Mouse (Mus musculus) liver, embryonic 12.5 days (tissue): ENCODE measurements around the gene Cnot3. TPM values are rescaled to one million over a fixed set of nuclear protein-coding genes. Genes with fewer than 3 reads are reported as not detected.
A peak's percentile ranks its signal among the peaks of the same experiment; 100 is the strongest.

ENCODE experiments used
- ATAC-seq: fragments of 200-750 bp; cut with Nextera tagmentation; 2 replicates; pipeline ENCODE4 v1.8.0; 2017; ENCODE audit warnings: moderate number of reproducible peaks, mild to moderate bottlenecking, moderate library complexity
- H3K27ac ChIP-seq: fragments of 300-500 bp; sonication (generic); 2 replicates; pipeline ENCODE4 v1.5.1; 2016; ENCODE audit warnings: mild to moderate bottlenecking
- H3K27me3 ChIP-seq: fragments of 300-500 bp; sonication (generic); replicated peaks from 2 replicates; pipeline ENCODE4 v1.6.1; 2016; ENCODE audit warnings: mild to moderate bottlenecking, moderate library complexity
- H3K36me3 ChIP-seq: fragments of 300-500 bp; sonication (generic); 2 replicates; pipeline ENCODE4 v1.6.1; 2016; ENCODE audit warnings: mild to moderate bottlenecking, moderate library complexity
- H3K4me1 ChIP-seq: fragments of 300-500 bp; sonication (generic); 2 replicates; pipeline ENCODE4 v1.6.1; 2016
- H3K4me2 ChIP-seq: fragments of 300-500 bp; sonication (generic); 2 replicates; pipeline ENCODE4 v1.6.1; 2016; ENCODE audit warnings: mild to moderate bottlenecking, moderate library complexity
- H3K4me3 ChIP-seq: fragments of 300-500 bp; sonication (generic); 2 replicates; pipeline ENCODE4 v1.5.1; 2016; ENCODE audit warnings: mild to moderate bottlenecking, moderate library complexity
- H3K9ac ChIP-seq: fragments of 300-500 bp; sonication (generic); 2 replicates; pipeline ENCODE4 v1.6.1; 2016; ENCODE audit warnings: mild to moderate bottlenecking, moderate library complexity
- H3K9me3 ChIP-seq: fragments of 300-500 bp; sonication (generic); replicated peaks from 2 replicates; pipeline ENCODE4 v1.6.1; 2016; ENCODE audit warnings: mild to moderate bottlenecking, moderate library complexity
- WGBS: fragments of 180-500 bp; shearing (Covaris S2); methylation state at CpG from one replicate; pipeline ENCODE4 v1.1.7; 2016; ENCODE audit not compliant: insufficient replicate concordance; 5-methylcytosine and 5-hydroxymethylcytosine counted together
- polyA plus RNA-seq: library from polyadenylated mRNA; unstranded; fragments of >200 nt; fragmentation: Nextera tagmentation; extraction: Ambion mirVana; gene quantifications from 2 replicates; pipeline ENCODE4 v1.2.1, GENCODE M21; 2016

The Cnot3 gene
- polyA plus RNA-seq, 1 experiment from 2014 or later, result 32.6 TPM

DNA sequence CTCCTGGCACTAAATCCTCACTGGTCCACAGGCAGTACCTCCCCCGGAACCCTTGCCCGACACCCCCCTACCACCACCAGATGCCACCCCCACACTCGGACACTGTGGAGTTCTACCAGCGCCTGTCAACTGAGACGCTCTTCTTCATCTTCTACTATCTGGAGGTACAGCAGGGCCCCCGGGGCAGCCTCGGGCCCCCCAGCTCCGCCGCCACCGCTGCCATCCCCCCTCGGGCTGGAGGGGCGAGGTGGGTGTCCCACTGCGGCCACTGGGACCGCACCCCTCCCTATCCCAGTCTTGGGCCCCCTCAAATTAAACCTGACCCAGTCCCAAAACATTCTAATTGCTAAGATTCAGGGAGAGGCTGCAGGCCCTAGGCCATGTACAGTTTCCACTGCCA, 13.5 kb downstream of the Cnot3 start:
- 85% methylated on average over 14 of the region's 14 CpGs for WGBS
- Histone ChIP-seq H3K4me2 (no peak overlapping the region), H3K27me3 (no peaks in the 10 kb centered on the region)

DNA sequence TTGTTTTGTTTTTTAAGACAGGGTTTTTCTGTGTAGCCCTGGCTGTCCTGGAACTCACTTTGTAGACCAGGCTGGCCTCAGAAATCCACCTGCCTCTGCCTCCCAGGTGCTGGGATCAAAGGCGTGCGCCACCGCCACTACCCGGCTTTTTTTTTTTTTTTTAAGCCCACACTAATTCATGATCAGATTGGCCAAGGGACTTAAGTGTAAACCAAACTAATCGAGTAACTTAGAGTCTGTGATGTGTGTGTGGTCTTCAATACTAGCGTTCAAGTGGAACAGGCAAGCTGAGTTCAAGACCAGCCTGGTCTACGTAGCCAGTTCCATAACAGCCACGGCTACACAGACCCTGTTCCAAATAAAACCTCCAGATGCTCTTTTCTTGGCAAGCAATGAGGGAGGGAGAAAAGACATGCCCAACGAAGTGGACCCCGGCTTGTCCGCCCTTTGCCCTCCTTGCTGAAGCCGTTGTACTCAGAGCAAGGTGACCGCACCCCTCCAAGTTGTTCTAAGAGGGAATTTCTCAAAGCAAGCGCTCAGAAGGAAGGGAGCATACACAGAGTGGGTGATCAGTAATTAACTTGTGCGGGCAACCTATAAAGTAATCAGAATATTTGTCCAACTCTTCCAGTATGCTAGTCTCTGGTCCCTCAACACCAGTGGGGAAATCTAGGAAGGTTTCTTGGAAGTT, 19.6 kb downstream of the Cnot3 start:
- peak overlapping the region; percentile 84 for H3K9ac ChIP-seq

More for the DNA sequence above, 13.5 kb downstream of the Cnot3 start:
- Histone ChIP-seq H3K9me3 (no peaks in the 10 kb centered on the region), H3K4me1 (peaks cover 13% of the 10 kb centered on the region), H3K4me3 (no peak overlapping the region), H3K36me3 (peaks cover 100% of the 10 kb centered on the region), H3K9ac (no peak overlapping the region), H3K27ac (no peak overlapping the region)
- ATAC-seq, result no peak

DNA sequence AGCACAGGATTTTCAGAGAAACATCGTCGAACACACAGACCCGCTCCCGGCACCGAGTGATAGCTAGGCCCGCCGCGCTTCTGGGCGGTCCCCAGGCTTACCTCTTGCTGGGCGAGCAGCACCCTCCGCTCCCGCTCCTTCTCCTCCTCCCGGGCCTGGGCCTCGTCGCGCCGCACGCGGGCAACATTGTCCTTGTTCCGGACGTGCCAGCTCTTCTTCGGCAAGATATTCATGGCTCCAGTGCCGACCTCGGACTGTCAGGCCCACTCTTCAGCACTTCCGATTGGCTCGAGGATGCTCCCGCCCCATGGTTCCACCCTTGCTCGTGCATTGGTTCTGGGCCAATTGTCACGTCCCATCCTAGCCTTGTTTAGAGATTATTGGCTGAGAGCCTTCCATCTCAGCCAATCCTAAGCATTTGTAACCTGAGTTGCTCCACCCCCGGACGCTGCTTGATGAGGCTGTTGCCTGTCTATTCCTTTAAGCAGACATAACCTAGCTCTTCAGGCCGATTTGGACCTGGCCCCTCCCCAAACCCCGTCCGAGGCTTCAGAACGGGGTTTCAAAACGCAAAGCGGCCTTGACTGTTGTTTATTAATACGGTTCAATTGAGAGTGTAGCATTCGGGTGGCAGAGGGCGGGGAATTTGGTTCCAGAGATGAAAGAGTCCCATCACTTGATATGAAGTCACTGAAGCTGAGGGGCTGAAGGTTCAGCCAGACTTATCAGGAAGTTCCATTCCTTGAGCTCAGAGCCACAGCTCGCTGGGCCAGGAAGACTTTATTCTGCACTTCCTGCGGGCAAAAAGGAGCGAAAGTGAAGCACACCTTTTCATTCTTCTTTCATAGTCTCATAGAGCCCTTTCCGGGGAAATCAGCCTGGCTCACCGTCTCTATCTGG, 20.4 kb downstream of the Cnot3 start, which contains the start of gene Leng1:
Gene Leng1 (minus strand): TSS at position 626 of the 900 bp plus-strand sequence.
- no peaks in the 10 kb centered on the region for H3K9me3 ChIP-seq
- peak within 1 kb of the TSS; percentile 78 for H3K4me3 ChIP-seq
- H3K9ac ChIP-seq, result peak within 1 kb of the TSS; percentile 84
- H3K4me2 ChIP-seq, result peak within 1 kb of the TSS; percentile 91
- H3K27me3 ChIP-seq, result no peaks in the 10 kb centered on the region
- 2% methylated on average over 45 of the region's 45 CpGs for WGBS
- peaks cover 32% of the 10 kb centered on the region for H3K36me3 ChIP-seq
- peak; percentile 98 for ATAC-seq
- peaks cover 43% of the 10 kb centered on the region for H3K4me1 ChIP-seq
- peak within 1 kb of the TSS; percentile 93 for H3K27ac ChIP-seq

More for the DNA sequence above, 19.6 kb downstream of the Cnot3 start:
- Histone ChIP-seq H3K27me3 (no peaks in the 10 kb centered on the region), H3K36me3 (peaks cover 40% of the 10 kb centered on the region), H3K9me3 (no peaks in the 10 kb centered on the region), H3K4me3 (peak overlapping the region; percentile 78), H3K4me1 (peaks cover 43% of the 10 kb centered on the region), H3K27ac (peak overlapping the region; percentile 93), H3K4me2 (peak overlapping the region; percentile 91)
- 19% methylated on average over 15 of the region's 15 CpGs for WGBS
- ATAC-seq, result peak; percentile 36; the same call in 1 of the 2 replicates

DNA sequence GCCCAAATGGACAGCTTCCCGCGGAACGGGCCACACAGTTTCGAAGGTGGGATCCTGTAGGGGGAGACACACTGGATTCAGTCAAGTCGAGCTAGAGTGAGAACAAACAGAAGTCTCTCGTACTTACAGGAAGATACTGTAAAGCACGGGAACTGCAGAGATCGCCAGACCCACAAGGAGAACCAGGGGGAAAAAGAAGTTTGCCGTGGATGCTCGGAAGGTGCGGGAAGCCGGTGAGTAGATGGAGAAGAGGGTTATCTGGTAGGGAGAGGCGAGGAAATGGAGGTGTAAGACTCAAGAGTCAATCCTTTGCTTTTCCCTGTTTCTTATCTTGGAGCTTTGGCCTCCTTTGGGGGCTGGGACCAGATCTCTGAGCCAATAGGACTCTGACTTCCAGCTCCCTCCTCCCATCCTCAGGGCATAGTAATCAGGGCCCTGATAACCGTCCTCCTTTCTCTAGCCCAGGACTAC, 21.9 kb downstream of the Cnot3 start:
- peak; percentile 38; the same call in 1 of the 2 replicates for ATAC-seq
- H3K9ac ChIP-seq, result peak overlapping the region; percentile 63
- no peaks in the 10 kb centered on the region for H3K27me3 ChIP-seq
- WGBS, result 21% methylated on average over 14 of the region's 14 CpGs
- peaks cover 43% of the 10 kb centered on the region for H3K4me1 ChIP-seq
- H3K27ac ChIP-seq, result peak overlapping the region; percentile 93
- H3K36me3 ChIP-seq, result peaks cover 17% of the 10 kb centered on the region
- H3K4me3 ChIP-seq, result peak overlapping the region; percentile 78
- H3K9me3 ChIP-seq, result no peaks in the 10 kb centered on the region
- H3K4me2 ChIP-seq, result peak overlapping the region; percentile 91

DNA sequence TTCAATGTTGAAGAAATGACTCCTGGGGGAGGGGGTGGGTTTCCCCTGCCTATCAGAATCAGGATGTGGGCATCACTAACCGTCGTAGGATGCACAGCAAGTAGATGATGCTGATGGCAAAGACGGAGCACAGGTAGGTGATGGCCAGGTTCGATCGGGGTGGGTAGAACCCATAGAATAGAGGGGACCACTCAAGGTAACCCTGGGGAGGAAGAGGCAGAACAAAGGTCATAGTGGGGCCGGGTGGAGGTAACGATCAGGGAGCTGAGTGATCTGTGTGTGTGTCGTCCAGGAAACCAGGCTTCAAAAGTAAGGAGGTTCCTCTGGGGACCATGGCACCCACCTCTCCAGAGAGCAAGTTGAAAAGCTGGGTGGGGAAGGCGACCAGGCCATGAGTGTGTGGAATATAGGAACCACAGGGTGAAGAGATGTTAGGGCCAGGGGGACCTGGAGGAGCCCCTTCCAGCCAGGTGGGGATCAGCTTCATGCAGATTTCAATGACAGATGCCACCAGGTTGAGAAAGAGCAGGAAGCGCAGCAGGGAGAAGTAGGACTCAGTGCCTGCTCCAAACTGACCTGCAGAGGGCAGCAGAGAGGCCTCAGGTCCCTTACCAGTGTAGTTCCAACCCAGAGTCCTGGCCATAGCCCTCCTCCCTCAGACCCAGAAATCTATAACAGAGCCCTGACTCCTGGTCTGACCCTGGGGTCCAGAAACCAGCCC, 29.6 kb downstream of the Cnot3 start:
- ATAC-seq, result peak; percentile 83
- Histone ChIP-seq H3K9ac (no peak overlapping the region), H3K36me3 (peaks cover 3% of the 10 kb centered on the region; the same call in 1 of the 2 replicates), H3K27me3 (no peaks in the 10 kb centered on the region), H3K4me1 (peaks cover 8% of the 10 kb centered on the region), H3K27ac (no peak overlapping the region), H3K4me3 (no peak overlapping the region), H3K4me2 (no peak overlapping the region), H3K9me3 (no peaks in the 10 kb centered on the region)
- WGBS, result 42% methylated on average over 10 of the region's 10 CpGs

DNA sequence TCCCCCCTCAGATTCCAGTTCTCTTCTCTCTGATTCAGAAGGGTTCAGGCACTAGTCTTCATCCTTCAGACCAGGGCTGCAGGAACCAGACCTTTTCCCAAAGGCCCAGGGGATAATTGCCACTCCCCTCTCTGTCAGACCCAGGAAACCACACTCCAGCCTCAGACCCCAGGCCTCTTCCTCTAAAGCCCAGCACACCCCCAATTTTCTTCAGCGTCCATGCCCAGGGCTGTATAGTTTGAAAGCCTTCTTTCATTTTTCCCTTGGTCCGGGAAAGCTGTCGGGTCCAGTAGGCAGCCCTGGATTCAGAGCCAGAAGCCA, 30.1 kb downstream of the Cnot3 start:
- H3K4me2 ChIP-seq, result no peak overlapping the region
- no peak overlapping the region for H3K27ac ChIP-seq
- H3K4me3 ChIP-seq, result no peak overlapping the region
- 54% methylated on average over 3 of the region's 3 CpGs for WGBS
- H3K9me3 ChIP-seq, result no peaks in the 10 kb centered on the region
- no peaks in the 10 kb centered on the region for H3K27me3 ChIP-seq
- peaks cover 4% of the 10 kb centered on the region; the same call in 1 of the 2 replicates for H3K36me3 ChIP-seq
- no peak overlapping the region; the same call in 1 of the 2 replicates for H3K9ac ChIP-seq
- peaks cover 8% of the 10 kb centered on the region for H3K4me1 ChIP-seq
- ATAC-seq, result peak; percentile 32

DNA sequence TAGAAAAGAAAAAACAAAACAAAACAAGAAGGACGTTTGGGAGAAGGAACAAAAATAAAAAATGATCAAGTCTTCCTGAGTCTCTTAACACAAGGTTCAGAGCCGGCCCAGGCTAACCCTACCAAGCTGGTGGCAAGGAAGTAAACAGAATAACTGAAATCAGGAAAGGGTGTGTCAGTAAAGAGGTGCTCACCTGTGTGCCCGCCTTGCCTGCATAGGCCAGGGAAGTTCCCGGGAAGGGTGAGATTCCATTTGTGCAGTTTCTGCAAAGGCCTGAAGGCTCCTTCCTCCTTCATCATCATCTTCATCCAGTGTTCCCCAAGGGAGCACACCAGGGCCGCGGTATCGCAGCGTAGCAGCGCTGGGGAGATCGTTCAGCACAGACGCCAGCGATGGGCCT, 31.3 kb downstream of the Cnot3 start:
- Histone ChIP-seq H3K9me3 (no peaks in the 10 kb centered on the region), H3K27me3 (no peaks in the 10 kb centered on the region), H3K4me2 (no peak overlapping the region), H3K4me3 (no peak overlapping the region), H3K27ac (no peak overlapping the region), H3K4me1 (peaks cover 8% of the 10 kb centered on the region), H3K9ac (no peak overlapping the region), H3K36me3 (peaks cover 7% of the 10 kb centered on the region; the same call in 1 of the 2 replicates)
- 81% methylated on average over 12 of the region's 12 CpGs for WGBS
- ATAC-seq, result no peak

DNA sequence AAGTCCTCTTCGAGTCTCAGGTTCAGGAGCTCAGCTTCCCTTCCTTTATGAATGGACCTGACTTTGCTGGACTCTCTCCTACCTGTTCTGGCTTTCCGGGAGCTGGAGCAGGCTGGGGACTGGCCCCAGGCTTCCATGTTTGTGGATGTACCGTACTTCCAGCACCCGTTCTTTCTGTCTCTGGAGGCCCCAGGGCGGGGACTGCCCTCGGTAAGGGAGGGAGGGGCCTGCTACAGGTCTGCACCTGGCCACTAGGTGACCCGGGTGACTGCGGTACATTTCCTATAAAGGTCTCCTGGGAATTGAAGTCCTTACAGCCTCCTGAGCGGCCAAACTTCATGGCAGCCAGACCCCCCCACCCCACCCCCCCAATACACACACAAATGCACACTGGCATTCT, 32.3 kb downstream of the Cnot3 start, which contains the start of gene Tmc4:
Gene Tmc4 (minus strand): TSS at position 212 of the 400 bp plus-strand sequence.
- H3K4me3 ChIP-seq, result no peak within 1 kb of the TSS
- H3K27me3 ChIP-seq, result no peaks in the 10 kb centered on the region
- peaks cover 11% of the 10 kb centered on the region; the same call in 1 of the 2 replicates for H3K36me3 ChIP-seq
- WGBS, result 63% methylated on average over 9 of the region's 9 CpGs
- H3K4me2 ChIP-seq, result no peak within 1 kb of the TSS
- peaks cover 8% of the 10 kb centered on the region for H3K4me1 ChIP-seq
- H3K27ac ChIP-seq, result no peak within 1 kb of the TSS
- no peak within 1 kb of the TSS for H3K9ac ChIP-seq
- H3K9me3 ChIP-seq, result no peaks in the 10 kb centered on the region
- no peak for ATAC-seq

DNA sequence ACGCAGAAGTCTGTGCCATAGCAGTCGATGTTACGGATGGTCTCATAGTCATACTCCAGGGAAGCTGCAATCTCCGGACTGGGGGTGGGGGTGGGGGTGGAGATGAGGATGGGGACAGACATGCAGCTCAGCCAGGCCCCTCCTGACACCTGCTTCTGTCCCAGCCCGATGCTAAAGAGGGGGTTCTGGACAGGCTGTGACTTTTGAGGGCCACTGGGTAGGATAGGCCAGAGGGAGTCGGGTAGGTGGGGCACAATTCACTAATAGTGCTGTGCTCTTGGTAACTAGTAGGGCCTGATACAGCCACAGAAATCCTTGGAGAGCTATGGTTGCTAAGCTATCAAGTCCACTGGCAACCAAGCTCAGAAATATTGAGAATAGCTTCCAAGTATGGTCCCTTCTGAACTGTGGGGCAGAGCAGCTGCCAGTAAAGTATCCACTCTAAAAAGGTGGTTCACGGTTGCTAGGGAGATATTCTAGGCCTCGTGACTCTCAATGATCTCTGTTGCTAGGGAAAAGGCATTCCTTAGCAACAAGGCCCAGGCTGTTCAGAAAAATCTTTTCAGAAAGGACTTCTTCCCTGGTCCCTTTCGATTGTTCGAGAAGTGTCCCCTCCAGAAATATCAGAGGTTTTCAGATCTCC, 39.0 kb downstream of the Cnot3 start:
- Histone ChIP-seq H3K9me3 (no peaks in the 10 kb centered on the region), H3K9ac (no peak overlapping the region), H3K36me3 (peaks cover 57% of the 10 kb centered on the region), H3K4me2 (no peak overlapping the region), H3K4me1 (no peaks in the 10 kb centered on the region), H3K27ac (no peak overlapping the region), H3K4me3 (no peak overlapping the region), H3K27me3 (no peaks in the 10 kb centered on the region)
- ATAC-seq, result no peak
- WGBS, result 84% methylated on average over 10 of the region's 10 CpGs

DNA sequence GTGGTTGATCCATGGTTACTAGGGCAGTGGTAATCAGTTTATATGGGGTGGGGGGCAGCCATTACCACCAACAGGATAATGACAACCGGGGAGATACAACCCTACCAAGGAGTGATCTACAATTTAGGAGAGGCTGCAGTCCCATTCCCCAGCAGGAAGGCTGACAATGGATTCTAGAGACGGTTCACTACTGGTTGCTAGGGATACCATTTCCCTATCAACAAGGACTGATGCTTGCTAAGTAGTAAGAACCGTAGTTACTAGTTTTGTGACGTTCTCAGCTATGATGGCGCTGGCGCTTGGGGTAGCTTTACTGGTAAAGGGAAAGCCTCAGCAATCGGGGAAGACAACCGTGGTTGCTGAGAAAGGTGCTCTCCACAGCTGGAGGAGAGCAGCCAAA, 39.6 kb downstream of the Cnot3 start:
- Histone ChIP-seq H3K4me2 (no peak overlapping the region), H3K9ac (no peak overlapping the region), H3K27ac (no peak overlapping the region), H3K36me3 (peaks cover 57% of the 10 kb centered on the region), H3K9me3 (no peaks in the 10 kb centered on the region), H3K27me3 (no peaks in the 10 kb centered on the region), H3K4me1 (no peaks in the 10 kb centered on the region), H3K4me3 (no peak overlapping the region)
- ATAC-seq, result no peak
- 83% methylated on average over 8 of the region's 8 CpGs for WGBS
